Mouse (Mus musculus) forebrain, embryonic 14.5 days (tissue): Measurements from ENCODE around the gene Acad12. TPM values are rescaled to one million over a fixed set of nuclear protein-coding genes. Genes with fewer than 3 reads are reported as not detected.

Experiments
- ATAC-seq: fragments of 200-750 bp; cut with Nextera tagmentation; 2 replicates; pipeline ENCODE4 v1.8.0; 2017; ENCODE audit warnings: mild to moderate bottlenecking, moderate library complexity
- DNase-seq: peaks from one replicate; pipeline ENCODE4 v3.0.0-alpha.2; 2015; ENCODE audit warnings: low spot score
- H3K27ac ChIP-seq: fragments of 300-500 bp; sonication (generic); 2 replicates; pipeline ENCODE4 v1.5.1; 2014; ENCODE audit warnings: low read depth, mild to moderate bottlenecking, control low read depth, low read length, moderate library complexity
- H3K27me3 ChIP-seq: fragments of 300-500 bp; sonication (generic); replicated peaks from 2 replicates; pipeline ENCODE4 v1.6.1; 2014; ENCODE audit warnings: low read length, control low read depth, mixed read lengths; ENCODE audit not compliant: control insufficient read depth, insufficient read depth
- H3K36me3 ChIP-seq: fragments of 300-500 bp; sonication (generic); 2 replicates; pipeline ENCODE4 v1.6.1; 2014; ENCODE audit warnings: low read length, control low read depth; ENCODE audit not compliant: control insufficient read depth, insufficient read depth
- H3K4me1 ChIP-seq: fragments of 300-500 bp; sonication (generic); 2 replicates; pipeline ENCODE4 v1.6.1; 2014; ENCODE audit warnings: antibody characterized with exemption, low read length, control low read depth; ENCODE audit not compliant: control insufficient read depth, insufficient read depth
- H3K4me2 ChIP-seq: fragments of 300-500 bp; sonication (generic); 2 replicates; pipeline ENCODE4 v1.6.1; 2014; ENCODE audit warnings: mild to moderate bottlenecking, control low read depth, low read length
- H3K4me3 ChIP-seq: fragments of 300-500 bp; sonication (generic); 2 replicates; pipeline ENCODE4 v1.5.1; 2014; ENCODE audit warnings: low read depth, low read length, control low read depth
- H3K9ac ChIP-seq: fragments of 300-500 bp; sonication (generic); 2 replicates; pipeline ENCODE4 v1.6.1; 2014; ENCODE audit warnings: mild to moderate bottlenecking, low read length, control low read depth, moderate library complexity
- H3K9me3 ChIP-seq: fragments of 300-500 bp; sonication (generic); replicated peaks from 2 replicates; pipeline ENCODE4 v1.6.1; 2016; ENCODE audit warnings: low read length, control low read depth, mixed read lengths; ENCODE audit not compliant: control insufficient read depth
- WGBS: fragments of 180-500 bp; shearing (Covaris S2); extraction: QIAGEN DNeasy Blood & Tissue Kit; methylation state at CpG from one replicate; pipeline ENCODE4 v1.1.7; 2014; 5-methylcytosine and 5-hydroxymethylcytosine counted together
- polyA plus RNA-seq: library from polyadenylated mRNA; unstranded; fragments of >200 nt; fragmentation: Nextera tagmentation; extraction: Ambion mirVana; gene quantifications from 2 replicates; pipeline ENCODE4 v1.2.1, GENCODE M21; 2014

The Acad12 gene
- polyA plus RNA-seq, 1 experiment from 2014 or later, result 1.2 TPM

DNA sequence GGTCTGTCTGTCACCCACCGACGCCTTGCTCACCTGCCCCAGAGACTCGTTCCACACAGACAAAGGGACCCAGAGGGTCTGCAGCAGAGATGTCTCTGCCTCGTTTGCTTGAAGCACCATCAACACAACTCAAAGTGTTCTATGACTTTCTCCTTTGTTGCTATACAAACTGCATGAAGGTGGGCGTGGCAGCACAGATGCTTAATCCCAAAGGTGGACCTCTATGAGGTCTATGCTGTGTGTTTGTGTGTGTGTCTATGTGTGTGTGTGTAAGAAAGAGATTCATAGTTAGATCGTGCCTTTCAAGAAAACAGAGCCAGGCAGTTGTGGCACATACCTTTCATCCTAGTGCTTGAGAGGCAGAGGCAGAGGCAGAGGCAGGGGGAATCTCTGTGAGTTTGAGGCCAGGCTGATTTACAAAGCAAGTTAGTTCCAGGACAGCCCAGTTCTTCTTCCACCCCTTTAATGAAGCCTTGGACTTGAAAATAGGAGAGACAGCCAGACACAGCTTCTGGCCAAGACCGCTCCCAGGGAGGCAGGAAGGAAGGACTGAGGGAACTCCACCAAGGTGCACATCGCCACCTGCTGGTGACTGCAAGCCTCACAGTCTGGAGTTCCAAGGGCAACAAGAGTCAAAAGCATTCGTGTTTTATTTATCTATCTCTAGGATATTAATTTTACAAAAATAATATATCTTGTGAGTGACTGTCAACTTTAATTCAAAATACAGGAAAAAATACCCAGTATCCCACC lies 17.0 kb downstream of the Acad12 start:
- H3K4me3 ChIP-seq, result no peak overlapping the region
- no peak overlapping the region for H3K27ac ChIP-seq
- H3K9ac ChIP-seq, result no peak overlapping the region
- WGBS, result 34% methylated on average over 9 of the region's 9 CpGs
- DNase-seq, result peak; percentile 88
- no peaks in the 10 kb centered on the region for H3K4me1 ChIP-seq
- no peaks in the 10 kb centered on the region for H3K36me3 ChIP-seq
- H3K27me3 ChIP-seq, result no peaks in the 10 kb centered on the region
- ATAC-seq, result peak; percentile 20; the same call in 1 of the 2 replicates
- H3K9me3 ChIP-seq, result no peaks in the 10 kb centered on the region
- no peak overlapping the region for H3K4me2 ChIP-seq

- no peaks in the 10 kb centered on the region for H3K27me3 ChIP-seq
- H3K4me1 ChIP-seq, result peaks cover 3% of the 10 kb centered on the region; the same call in 1 of the 2 replicates
- no peak overlapping the region for H3K4me3 ChIP-seq
- ATAC-seq, result no peak
- H3K4me2 ChIP-seq, result no peak overlapping the region
- H3K9ac ChIP-seq, result no peak overlapping the region
- no peak overlapping the region for H3K27ac ChIP-seq
- no peaks in the 10 kb centered on the region for H3K9me3 ChIP-seq
- DNase-seq, result no peak
- WGBS, result 56% methylated on average over 13 of the region's 13 CpGs
- H3K36me3 ChIP-seq, result no peaks in the 10 kb centered on the region
Measured at GRCm38 (mm10) chr5:121598871-121599610, 19.7 kb downstream of the Acad12 start.

DNA sequence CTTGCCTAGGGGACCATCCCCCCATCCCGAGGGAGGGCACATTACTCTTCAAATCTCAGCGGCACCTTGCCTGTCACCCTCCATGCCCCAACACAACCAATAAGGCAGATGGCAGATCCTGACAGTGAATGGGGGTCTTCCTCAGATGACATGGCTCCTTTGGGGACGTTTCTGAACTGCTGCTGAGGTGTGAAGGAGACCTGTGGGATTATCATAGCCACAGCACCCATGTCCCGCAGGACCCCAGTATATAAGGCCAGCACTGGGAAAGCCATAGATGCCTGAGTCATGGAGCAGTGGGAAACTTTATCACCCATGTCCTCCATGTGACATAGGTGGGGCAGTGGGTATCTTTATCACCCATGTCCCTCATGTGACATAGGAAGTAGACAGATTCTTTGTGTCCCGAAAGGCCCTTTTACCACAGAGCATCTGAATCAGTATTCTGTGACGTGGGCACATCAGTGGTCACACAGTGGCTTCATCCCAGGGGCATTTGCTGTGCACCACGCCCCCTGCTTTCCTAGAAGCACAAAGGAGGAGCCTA lies 20.7 kb downstream of the Acad12 start:
- no peaks in the 10 kb centered on the region for H3K27me3 ChIP-seq
- H3K9ac ChIP-seq, result no peak overlapping the region
- ATAC-seq (no peak), DNase-seq (no peak)
- 80% methylated on average over 7 of the region's 7 CpGs for WGBS
- H3K27ac ChIP-seq, result no peak overlapping the region
- H3K4me2 ChIP-seq, result no peak overlapping the region
- H3K4me1 ChIP-seq, result peaks cover 8% of the 10 kb centered on the region
- H3K36me3 ChIP-seq, result no peaks in the 10 kb centered on the region
- no peak overlapping the region for H3K4me3 ChIP-seq
- no peaks in the 10 kb centered on the region for H3K9me3 ChIP-seq

- Histone ChIP-seq H3K9ac (no peak overlapping the region), H3K27me3 (no peaks in the 10 kb centered on the region), H3K4me3 (no peak overlapping the region), H3K9me3 (no peaks in the 10 kb centered on the region), H3K4me1 (peaks cover 8% of the 10 kb centered on the region), H3K27ac (no peak overlapping the region), H3K36me3 (no peaks in the 10 kb centered on the region), H3K4me2 (no peak overlapping the region)
- DNase-seq, result no peak
- no peak for ATAC-seq
- 73% methylated on average over 4 of the region's 4 CpGs for WGBS
Measured at GRCm38 (mm10) chr5:121597332-121597731, 21.4 kb downstream of the Acad12 start.

- no peak for ATAC-seq
- peaks cover 8% of the 10 kb centered on the region for H3K4me1 ChIP-seq
- no peak for DNase-seq
- no peaks in the 10 kb centered on the region for H3K9me3 ChIP-seq
- no peak overlapping the region for H3K4me3 ChIP-seq
- WGBS, result 80% methylated on average over 6 of the region's 6 CpGs
- no peaks in the 10 kb centered on the region for H3K36me3 ChIP-seq
- H3K4me2 ChIP-seq, result no peak overlapping the region
- H3K27ac ChIP-seq, result no peak overlapping the region
- H3K27me3 ChIP-seq, result no peaks in the 10 kb centered on the region
- no peak overlapping the region for H3K9ac ChIP-seq
Measured at GRCm38 (mm10) chr5:121596226-121596625, 22.5 kb downstream of the Acad12 start.

DNA sequence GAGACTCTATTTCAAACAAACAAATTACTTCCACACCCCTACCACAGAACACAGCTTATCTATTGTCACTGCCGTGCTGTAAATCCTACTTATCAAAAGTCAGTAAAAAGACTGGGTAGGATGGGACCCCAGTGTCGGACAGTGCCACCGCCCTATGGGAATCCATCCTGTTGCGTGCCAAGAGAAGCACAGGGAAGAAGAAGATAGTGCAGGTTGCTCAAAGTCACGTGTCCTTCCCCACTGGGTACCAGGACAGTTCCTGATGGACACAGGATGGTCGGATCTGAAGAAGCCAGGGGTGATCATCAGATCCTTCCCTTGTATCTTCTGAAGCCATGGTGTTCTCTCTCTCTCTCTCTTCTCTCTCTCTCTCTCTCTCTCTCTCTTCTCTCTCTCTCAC lies 23.0 kb downstream of the Acad12 start:
- Histone ChIP-seq H3K4me1 (peaks cover 8% of the 10 kb centered on the region), H3K27me3 (no peaks in the 10 kb centered on the region), H3K36me3 (no peaks in the 10 kb centered on the region), H3K4me3 (no peak overlapping the region), H3K27ac (no peak overlapping the region), H3K9me3 (no peaks in the 10 kb centered on the region), H3K9ac (no peak overlapping the region), H3K4me2 (no peak overlapping the region)
- no peak for DNase-seq
- 87% methylated on average over 6 of the region's 6 CpGs for WGBS
- ATAC-seq, result no peak

GRCm38 (mm10) chr5:121594714-121595313 lies 23.9 kb downstream of the Acad12 start:
- Histone ChIP-seq H3K4me2 (no peak overlapping the region; the same call in 1 of the 2 replicates), H3K4me1 (peaks cover 8% of the 10 kb centered on the region), H3K36me3 (no peaks in the 10 kb centered on the region), H3K27me3 (no peaks in the 10 kb centered on the region), H3K9ac (no peak overlapping the region), H3K4me3 (no peak overlapping the region), H3K9me3 (no peaks in the 10 kb centered on the region), H3K27ac (no peak overlapping the region)
- ATAC-seq (no peak), DNase-seq (no peak)
- 82% methylated on average over 6 of the region's 6 CpGs for WGBS

DNA sequence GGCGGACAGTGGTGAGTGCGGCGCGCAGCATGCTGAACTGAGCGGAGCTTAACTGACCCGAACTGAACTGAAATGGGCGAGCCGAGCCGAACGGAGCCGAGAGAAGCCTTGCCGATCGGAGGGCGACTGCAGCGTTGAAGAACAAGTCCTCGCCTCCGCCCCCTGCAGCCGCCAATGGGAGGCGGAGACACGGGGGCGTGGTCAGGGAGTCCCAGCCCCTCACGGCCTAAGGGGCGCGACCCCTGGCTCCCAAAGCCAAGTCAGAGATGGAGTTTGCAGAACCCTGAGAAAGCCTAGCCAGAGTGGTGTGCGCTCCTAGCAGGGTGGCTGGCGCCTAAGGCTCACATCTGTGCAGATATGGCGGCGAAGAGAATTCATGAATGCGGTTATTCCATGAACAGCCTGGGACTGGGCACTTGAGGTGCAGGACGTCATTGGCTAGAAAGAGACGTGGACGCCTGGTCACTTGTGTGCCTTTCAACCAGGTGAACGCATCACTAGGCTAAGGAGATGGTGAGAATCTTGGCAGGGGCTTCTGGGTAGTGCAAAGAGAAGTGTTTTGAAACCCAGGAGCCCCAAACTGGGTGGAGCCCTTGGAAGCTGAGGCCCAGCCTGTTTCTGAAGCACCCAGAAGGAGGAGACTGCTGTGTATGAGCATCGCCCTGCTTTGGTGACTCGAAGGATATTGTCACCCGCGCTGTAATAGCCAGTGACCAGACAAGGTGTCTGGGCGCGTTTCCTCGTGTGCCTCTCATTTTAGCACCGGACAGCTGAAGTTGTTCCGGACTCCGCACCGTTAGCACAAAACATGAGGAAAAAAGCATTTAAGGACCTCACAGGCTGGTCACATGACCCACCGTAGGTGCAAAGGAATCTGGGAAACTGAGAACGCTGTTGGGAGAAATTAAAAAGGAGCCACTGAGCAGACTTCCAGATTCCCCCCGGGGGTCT lies 25.0 kb downstream of the Acad12 start, which contains the start of gene Aldh2:
TSS of gene Aldh2 (minus strand) at position 374 of the 951 bp plus-strand sequence.
- H3K9ac ChIP-seq, result peak within 1 kb of the TSS; percentile 74
- DNase-seq, result peak; percentile 84
- peak within 1 kb of the TSS; percentile 70 for H3K4me3 ChIP-seq
- H3K27me3 ChIP-seq, result no peaks in the 10 kb centered on the region
- no peaks in the 10 kb centered on the region for H3K9me3 ChIP-seq
- ATAC-seq, result peak; percentile 87
- peak within 1 kb of the TSS; percentile 93 for H3K4me2 ChIP-seq
- peak within 1 kb of the TSS; percentile 56 for H3K27ac ChIP-seq
- H3K36me3 ChIP-seq, result no peaks in the 10 kb centered on the region
- 2% methylated on average over 47 of the region's 47 CpGs for WGBS
- peaks cover 8% of the 10 kb centered on the region for H3K4me1 ChIP-seq
